Mouse (Mus musculus): ENCODE measurements around the gene Epsti1. TPM values are rescaled to one million over a fixed set of nuclear protein-coding genes. Genes with fewer than 3 reads are reported as not detected.

The Epsti1 gene
- total RNA-seq, 2 experiments from 2014 or later: 2.2 to 3.9 TPM

- no peak for DNase-seq
These were observed 19.2 kb downstream of the Epsti1 start for GRCm38 (mm10) chr14:77923076-77923865.

GRCm38 (mm10) chr14:77925414-77925813 lies 21.4 kb downstream of the Epsti1 start:
- DNase-seq: no peak

- DNase-seq: peak; percentile 59
These were observed 22.7 kb downstream of the Epsti1 start for GRCm38 (mm10) chr14:77926718-77927117.

GRCm38 (mm10) chr14:77928021-77928420 lies 24.0 kb downstream of the Epsti1 start:
- peak; percentile 87 for DNase-seq

GRCm38 (mm10) chr14:77928653-77929052 lies 24.6 kb downstream of the Epsti1 start:
- DNase-seq: no peak

GRCm38 (mm10) chr14:77929139-77929678 lies 25.2 kb downstream of the Epsti1 start:
- no peak for DNase-seq

- DNase-seq: peak; percentile 10
These were observed 28.4 kb downstream of the Epsti1 start for GRCm38 (mm10) chr14:77932150-77933047.

- peak; percentile 79 for DNase-seq
These were observed 29.2 kb downstream of the Epsti1 start for GRCm38 (mm10) chr14:77933243-77933642.

GRCm38 (mm10) chr14:77934431-77934830 lies 30.4 kb downstream of the Epsti1 start:
- DNase-seq: no peak

- no peak for DNase-seq
These were observed 37.1 kb downstream of the Epsti1 start for GRCm38 (mm10) chr14:77941105-77941504.

- DNase-seq: no peak
These were observed 38.2 kb downstream of the Epsti1 start for GRCm38 (mm10) chr14:77942235-77942634.

- DNase-seq: no peak
These were observed 38.9 kb downstream of the Epsti1 start for GRCm38 (mm10) chr14:77942793-77943558.

- DNase-seq: no peak
These were observed 57.7 kb downstream of the Epsti1 start for GRCm38 (mm10) chr14:77961741-77962140.

GRCm38 (mm10) chr14:77963525-77963924 lies 59.5 kb downstream of the Epsti1 start:
- DNase-seq: no peak

GRCm38 (mm10) chr14:77971355-77971754 lies 67.3 kb downstream of the Epsti1 start:
- no peak for DNase-seq

GRCm38 (mm10) chr14:77974221-77974620 lies 70.2 kb downstream of the Epsti1 start:
- no peak for DNase-seq

- no peak for DNase-seq
These were observed 71.7 kb downstream of the Epsti1 start for GRCm38 (mm10) chr14:77975702-77976101.

- no peak for DNase-seq
These were observed 77.5 kb downstream of the Epsti1 start for GRCm38 (mm10) chr14:77981516-77981915.

- DNase-seq: no peak
These were observed 93.7 kb downstream of the Epsti1 start for GRCm38 (mm10) chr14:77997731-77998130.

GRCm38 (mm10) chr14:78004486-78004885 lies 100.4 kb downstream of the Epsti1 start:
- DNase-seq: no peak

GRCm38 (mm10) chr14:78008019-78008418 lies 104.0 kb downstream of the Epsti1 start:
- DNase-seq: no peak

- no peak for DNase-seq
These were observed 107.8 kb downstream of the Epsti1 start for GRCm38 (mm10) chr14:78011808-78012207.
